Mouse (Mus musculus) intestine, embryonic 15.5 days (tissue): ENCODE measurements at regions not wholly inside any gene's neighbourhood (a gene's known extent, or its start where the extent isn't known, plus 50 kb on each side); places are given as distances from the start of the nearest gene placed in this dataset.

Experiments
- ATAC-seq: fragments of 200-750 bp; cut with Nextera tagmentation; 2 replicates; pipeline ENCODE4 v1.8.0; 2017; ENCODE audit warnings: moderate TSS enrichment, moderate library complexity
- H3K27ac ChIP-seq: fragments of 300-500 bp; sonication (generic); 2 replicates; pipeline ENCODE4 v1.5.1; 2015; ENCODE audit warnings: mild to moderate bottlenecking, inconsistent platforms
- H3K27me3 ChIP-seq: fragments of 300-500 bp; sonication (generic); replicated peaks from 2 replicates; pipeline ENCODE4 v1.6.1; 2015; ENCODE audit warnings: inconsistent platforms
- H3K36me3 ChIP-seq: fragments of 300-500 bp; sonication (generic); 2 replicates; pipeline ENCODE4 v1.6.1; 2015; ENCODE audit warnings: inconsistent platforms
- H3K4me1 ChIP-seq: fragments of 300-500 bp; sonication (generic); replicated peaks from 2 replicates; pipeline ENCODE4 v1.6.1; 2015; ENCODE audit warnings: inconsistent platforms
- H3K4me2 ChIP-seq: fragments of 300-500 bp; sonication (generic); replicated peaks from 2 replicates; pipeline ENCODE4 v1.6.1; 2015; ENCODE audit warnings: mild to moderate bottlenecking, inconsistent platforms
- H3K4me3 ChIP-seq: fragments of 300-500 bp; sonication (generic); replicated peaks from 2 replicates; pipeline ENCODE4 v1.5.1; 2015; ENCODE audit warnings: inconsistent platforms
- H3K9ac ChIP-seq: fragments of 300-500 bp; sonication (generic); 2 replicates; pipeline ENCODE4 v1.6.1; 2015; ENCODE audit warnings: inconsistent platforms
- H3K9me3 ChIP-seq: fragments of 300-500 bp; sonication (generic); 2 replicates; pipeline ENCODE4 v1.6.1; 2016; ENCODE audit warnings: inconsistent platforms
- WGBS: fragments of 180-500 bp; shearing (Covaris S2); methylation state at CpG from one replicate; pipeline ENCODE4 v1.1.7; 2015; 5-methylcytosine and 5-hydroxymethylcytosine counted together

DNA sequence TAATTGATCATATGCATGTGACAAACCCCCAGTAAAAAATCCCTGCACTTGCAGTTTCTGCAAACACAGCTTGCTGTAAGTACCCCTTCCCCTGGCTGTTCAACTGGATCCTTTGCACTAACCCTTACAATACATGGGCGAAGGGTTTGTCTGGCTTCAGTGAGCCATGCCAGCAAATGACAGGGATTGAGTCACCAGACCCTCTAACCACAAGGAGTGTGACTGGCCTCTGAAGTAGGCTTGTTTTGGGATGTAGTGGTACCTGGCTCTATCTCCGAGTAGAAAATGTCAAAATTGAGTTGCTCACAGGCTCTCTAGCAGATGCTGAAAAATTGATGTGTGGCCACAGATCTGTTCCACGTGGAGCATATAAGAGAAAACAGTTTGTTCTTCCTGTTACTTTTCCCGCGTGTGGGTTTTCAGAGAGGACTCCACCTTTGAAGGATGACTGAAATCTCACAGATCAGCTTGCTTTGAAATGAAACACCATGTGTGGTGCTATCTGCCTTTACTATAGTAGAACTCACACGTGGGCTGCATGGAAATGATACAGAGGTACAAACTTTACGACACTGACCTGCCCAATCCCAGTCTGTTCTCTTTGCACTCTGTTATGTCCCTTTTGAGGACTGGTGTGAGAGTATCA lies 228.8 kb downstream of the Abcc12 start:
- H3K27me3 ChIP-seq, result no peaks in the 10 kb centered on the region
- 77% methylated on average over 7 of the region's 7 CpGs for WGBS

DNA sequence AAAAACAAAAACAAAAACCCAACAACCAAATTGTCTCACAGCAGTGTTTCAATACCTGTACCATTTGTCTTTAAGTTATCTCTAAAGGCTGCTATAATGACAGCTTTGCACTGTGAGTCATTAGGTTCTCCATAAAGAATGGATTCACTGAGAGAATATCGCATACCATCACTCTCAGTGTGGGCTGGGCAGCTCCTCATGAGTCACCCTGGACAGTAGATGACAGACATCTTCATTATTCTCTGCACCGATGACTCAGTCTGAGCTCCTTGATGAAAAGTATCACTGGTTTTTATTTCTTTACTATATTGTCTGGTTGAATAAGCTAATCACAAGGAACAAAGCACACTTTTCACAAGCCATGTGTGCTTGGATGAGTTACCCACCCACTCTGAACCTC lies 230.4 kb downstream of the Abcc12 start:
- no peak for ATAC-seq
- Histone ChIP-seq H3K4me1 (no peaks in the 10 kb centered on the region), H3K36me3 (no peaks in the 10 kb centered on the region), H3K4me3 (no peak overlapping the region), H3K27me3 (no peaks in the 10 kb centered on the region), H3K9ac (no peak overlapping the region), H3K9me3 (no peaks in the 10 kb centered on the region), H3K4me2 (no peak overlapping the region), H3K27ac (no peak overlapping the region)
- WGBS, result 66% methylated on average over 2 of the region's 2 CpGs

More for the DNA sequence above, 228.8 kb downstream of the Abcc12 start:
- H3K4me2 ChIP-seq, result no peak overlapping the region
- no peaks in the 10 kb centered on the region for H3K4me1 ChIP-seq
- no peak overlapping the region for H3K27ac ChIP-seq
- no peaks in the 10 kb centered on the region for H3K9me3 ChIP-seq
- no peak for ATAC-seq
- no peak overlapping the region for H3K9ac ChIP-seq
- H3K36me3 ChIP-seq, result no peaks in the 10 kb centered on the region
- no peak overlapping the region for H3K4me3 ChIP-seq

DNA sequence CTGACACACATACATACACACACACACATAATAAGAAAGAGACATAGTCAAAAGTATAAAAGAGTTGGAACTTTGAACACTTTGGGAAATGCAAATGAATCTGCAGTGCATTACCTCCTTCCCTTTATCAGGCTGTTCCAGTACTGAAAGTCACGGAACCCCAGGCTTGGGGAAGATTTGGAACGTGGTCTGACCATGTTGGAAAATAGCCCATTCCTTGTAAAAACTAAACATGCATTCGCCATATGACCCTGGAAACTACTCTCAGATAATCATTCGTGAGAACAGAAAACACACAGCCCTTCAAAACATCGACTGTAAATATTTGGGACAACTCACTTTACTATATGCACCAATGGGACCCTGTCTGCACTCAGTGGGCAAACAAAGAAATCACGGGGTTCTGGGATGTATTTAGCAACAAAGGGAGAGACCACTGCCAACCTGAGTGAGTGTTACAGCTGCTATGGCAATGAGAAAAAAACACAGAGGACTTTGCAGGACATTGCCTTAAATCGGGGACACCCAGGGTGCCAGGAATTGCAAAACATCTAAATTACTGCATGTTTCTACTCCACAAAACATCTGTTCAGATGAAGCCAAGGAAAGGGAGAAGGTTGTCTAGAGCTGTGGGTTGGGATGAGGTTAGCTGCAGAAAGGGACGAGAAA lies 238.3 kb downstream of the Abcc12 start:
- WGBS, result 55% methylated on average over 8 of the region's 8 CpGs
- Histone ChIP-seq H3K27ac (no peak overlapping the region), H3K36me3 (no peaks in the 10 kb centered on the region), H3K9me3 (no peaks in the 10 kb centered on the region), H3K4me1 (no peaks in the 10 kb centered on the region), H3K27me3 (no peaks in the 10 kb centered on the region), H3K4me3 (no peak overlapping the region), H3K4me2 (no peak overlapping the region), H3K9ac (no peak overlapping the region)
- ATAC-seq, result no peak

DNA sequence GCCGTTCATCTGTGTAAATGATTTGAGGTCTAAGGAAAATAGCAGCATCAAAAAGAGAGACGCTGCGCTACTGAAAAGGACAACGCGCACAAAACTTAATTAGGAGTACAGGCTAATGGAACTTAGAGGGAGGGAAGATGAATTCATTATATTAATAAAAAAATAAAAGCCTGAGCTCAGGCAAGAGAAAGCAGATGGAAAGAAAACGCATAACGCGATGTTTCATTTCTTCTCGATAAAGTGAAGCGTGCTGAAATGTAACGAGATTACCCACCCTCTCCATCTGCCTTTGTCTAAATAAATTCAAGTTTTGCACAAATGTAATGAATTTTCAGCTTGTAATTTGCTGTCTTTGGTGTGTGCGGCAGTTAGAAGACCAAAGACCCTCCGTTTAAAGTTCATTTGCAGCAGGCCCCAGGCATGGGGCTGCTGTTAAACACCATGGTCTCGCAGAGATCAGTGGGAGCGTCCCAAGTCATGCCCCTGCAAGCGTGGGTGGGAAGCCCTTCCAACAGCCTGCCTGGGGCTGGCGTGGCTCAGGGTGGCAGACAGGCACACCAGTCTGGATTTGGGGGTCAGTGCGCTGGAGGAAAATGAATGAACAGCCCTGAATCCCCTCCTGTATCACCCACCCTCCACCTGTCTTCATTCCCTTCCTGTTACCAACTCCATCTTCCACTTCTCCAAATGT lies 241.8 kb downstream of the Abcc12 start:
- Histone ChIP-seq H3K27me3 (no peaks in the 10 kb centered on the region), H3K27ac (no peak overlapping the region), H3K4me3 (no peak overlapping the region), H3K9ac (no peak overlapping the region), H3K9me3 (no peaks in the 10 kb centered on the region), H3K36me3 (no peaks in the 10 kb centered on the region), H3K4me2 (no peak overlapping the region), H3K4me1 (no peaks in the 10 kb centered on the region)
- no peak for ATAC-seq
- 82% methylated on average over 18 of the region's 18 CpGs for WGBS

DNA sequence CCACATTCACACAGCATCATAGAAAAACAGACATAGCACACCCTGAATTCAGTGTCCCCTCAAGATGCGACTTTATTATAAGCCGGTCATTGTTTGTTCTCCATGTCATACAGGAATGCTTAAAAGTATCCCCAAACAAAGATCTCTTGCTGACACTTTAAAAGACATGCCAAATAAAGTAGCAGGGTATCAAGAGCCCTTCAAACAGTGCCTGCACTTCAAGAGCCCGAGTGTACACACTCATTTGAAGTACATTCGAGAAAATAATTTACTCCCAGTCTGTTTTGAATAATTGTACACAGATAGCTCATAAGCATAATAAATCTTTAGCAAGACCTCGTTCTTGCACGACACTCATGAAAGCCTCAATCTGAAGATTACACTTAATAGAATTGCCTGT lies 249.1 kb downstream of the Abcc12 start:
- no peaks in the 10 kb centered on the region for H3K4me1 ChIP-seq
- H3K27ac ChIP-seq, result no peak overlapping the region
- WGBS, result 55% methylated on average over 6 of the region's 6 CpGs
- no peaks in the 10 kb centered on the region for H3K36me3 ChIP-seq
- no peak overlapping the region for H3K9ac ChIP-seq
- no peak overlapping the region for H3K4me2 ChIP-seq
- H3K4me3 ChIP-seq, result no peak overlapping the region
- no peaks in the 10 kb centered on the region for H3K9me3 ChIP-seq
- no peaks in the 10 kb centered on the region for H3K27me3 ChIP-seq
- ATAC-seq, result no peak

DNA sequence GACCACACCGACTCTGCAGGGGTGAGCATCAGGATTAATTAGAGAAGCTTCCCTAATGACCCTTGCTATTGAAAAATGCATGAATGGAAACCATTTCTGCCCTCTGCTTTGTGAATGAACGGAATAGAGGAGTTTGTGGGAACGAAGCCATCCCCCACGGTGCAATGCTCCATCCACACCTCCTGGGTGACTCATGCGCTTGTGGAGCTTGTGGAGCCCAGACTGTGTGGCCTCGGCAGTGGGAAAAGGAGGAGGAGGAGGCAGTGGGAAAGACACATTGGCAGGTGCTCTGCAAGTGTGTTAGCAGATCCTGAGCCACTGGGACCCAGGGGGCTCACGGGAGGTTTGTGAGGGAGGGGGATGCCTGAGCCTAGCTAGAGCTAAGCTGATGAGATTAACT lies 251.9 kb downstream of the Abcc12 start:
- H3K27ac ChIP-seq, result no peak overlapping the region
- no peaks in the 10 kb centered on the region for H3K36me3 ChIP-seq
- H3K4me1 ChIP-seq, result no peaks in the 10 kb centered on the region
- no peak overlapping the region for H3K4me2 ChIP-seq
- H3K27me3 ChIP-seq, result no peaks in the 10 kb centered on the region
- no peak overlapping the region for H3K9ac ChIP-seq
- WGBS, result 72% methylated on average over 7 of the region's 7 CpGs
- no peak overlapping the region for H3K4me3 ChIP-seq
- no peak for ATAC-seq
- no peaks in the 10 kb centered on the region for H3K9me3 ChIP-seq

DNA sequence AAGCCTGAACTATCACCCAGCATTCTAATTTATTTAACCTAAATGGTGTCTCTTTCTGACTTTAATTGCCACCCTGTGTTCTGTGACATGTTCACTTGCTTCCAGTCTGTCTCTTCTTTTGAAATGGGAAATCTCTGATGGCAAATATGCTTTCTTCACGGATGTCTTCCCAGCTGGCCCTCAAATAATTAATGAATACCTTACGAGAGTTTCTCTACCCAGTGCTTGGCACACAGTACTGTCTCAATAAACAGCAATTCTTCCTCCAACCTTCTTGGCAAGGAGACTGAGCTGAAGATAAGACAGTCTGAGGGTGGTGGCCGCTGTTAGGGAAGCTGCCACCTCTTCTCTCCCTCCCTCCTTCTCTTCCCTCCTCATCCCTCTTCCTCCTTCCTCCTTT lies 252.5 kb downstream of the Abcc12 start:
- Histone ChIP-seq H3K4me1 (no peaks in the 10 kb centered on the region), H3K4me2 (no peak overlapping the region), H3K36me3 (no peaks in the 10 kb centered on the region), H3K27ac (no peak overlapping the region), H3K9ac (no peak overlapping the region), H3K27me3 (no peaks in the 10 kb centered on the region), H3K9me3 (no peaks in the 10 kb centered on the region), H3K4me3 (no peak overlapping the region)
- 76% methylated on average over 3 of the region's 3 CpGs for WGBS
- ATAC-seq, result no peak

DNA sequence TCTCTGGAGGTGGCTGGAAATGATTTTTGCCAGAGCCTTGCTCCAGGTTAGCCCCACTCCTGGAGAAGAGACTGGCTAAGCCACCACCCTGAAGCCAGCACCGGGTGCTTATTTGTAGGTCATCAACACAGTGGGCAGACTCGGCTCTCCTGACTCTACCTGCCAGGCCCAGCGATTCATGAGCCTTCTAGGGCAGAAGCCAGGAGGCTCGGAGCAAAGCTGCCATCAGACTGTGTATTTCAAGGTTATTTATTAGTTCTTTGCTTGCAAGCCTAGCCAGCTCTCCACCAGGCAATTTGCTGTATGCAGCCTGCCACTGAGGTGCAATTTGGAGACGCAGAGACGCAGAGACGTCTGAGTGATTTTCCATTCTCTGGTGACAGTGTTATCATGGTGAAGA lies 255.4 kb downstream of the Abcc12 start:
- Histone ChIP-seq H3K36me3 (no peaks in the 10 kb centered on the region), H3K4me1 (no peaks in the 10 kb centered on the region), H3K4me2 (no peak overlapping the region), H3K27me3 (no peaks in the 10 kb centered on the region), H3K4me3 (no peak overlapping the region), H3K9me3 (no peaks in the 10 kb centered on the region), H3K27ac (no peak overlapping the region), H3K9ac (no peak overlapping the region)
- ATAC-seq, result no peak
- WGBS, result 49% methylated on average over 7 of the region's 7 CpGs

DNA sequence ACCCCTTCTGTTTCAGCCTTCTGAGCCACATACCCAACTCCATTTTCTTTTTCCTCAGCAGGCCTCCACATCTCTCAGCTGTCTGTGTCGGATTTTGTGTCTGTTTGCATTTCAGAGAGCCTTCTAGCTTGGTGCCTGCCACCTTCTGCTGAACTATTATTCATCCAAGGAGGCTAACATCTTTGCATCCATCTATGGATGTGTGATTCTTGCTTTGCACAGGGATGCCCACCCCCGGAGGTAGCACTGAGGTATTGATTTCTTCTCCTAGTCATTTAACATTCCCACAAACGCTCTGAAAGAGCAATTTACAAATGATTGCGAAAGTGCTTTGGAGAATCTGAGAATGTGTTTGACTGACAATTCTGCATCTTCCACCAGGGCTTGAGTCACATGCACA lies 255.9 kb downstream of the Abcc12 start:
- Histone ChIP-seq H3K9me3 (no peaks in the 10 kb centered on the region), H3K9ac (no peak overlapping the region), H3K4me3 (no peak overlapping the region), H3K4me1 (no peaks in the 10 kb centered on the region), H3K4me2 (no peak overlapping the region), H3K27ac (no peak overlapping the region), H3K36me3 (no peaks in the 10 kb centered on the region), H3K27me3 (no peaks in the 10 kb centered on the region)
- 0 out of 2 replicates have a peak, but pooled peaks have one; percentile 10 for ATAC-seq
- WGBS, result 51% methylated on average over 4 of the region's 4 CpGs

DNA sequence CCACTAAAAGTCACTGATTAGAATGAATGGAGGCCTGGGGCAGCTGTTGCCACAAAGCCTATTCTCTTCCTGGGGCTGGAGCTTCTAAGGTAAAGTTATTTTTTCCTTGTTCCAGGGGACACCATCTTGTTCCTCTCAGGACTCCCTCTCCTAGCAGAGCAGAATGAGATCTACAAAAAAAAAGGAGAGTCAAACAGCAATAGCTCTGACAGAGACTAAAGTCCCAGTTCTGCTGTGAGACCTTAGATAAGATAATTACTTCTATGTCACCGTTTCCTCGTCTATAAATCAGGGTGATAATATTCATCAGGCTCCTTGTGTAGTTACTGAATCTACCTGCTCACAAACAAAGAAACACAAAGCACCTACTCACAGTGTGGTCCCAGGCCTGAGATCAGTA lies 256.7 kb downstream of the Abcc12 start:
- no peaks in the 10 kb centered on the region for H3K36me3 ChIP-seq
- H3K4me3 ChIP-seq, result no peak overlapping the region
- no peak overlapping the region; the same call in 1 of the 2 replicates for H3K27ac ChIP-seq
- ATAC-seq, result peak; percentile 70
- WGBS, result 49% methylated on average over 2 of the region's 2 CpGs
- no peak overlapping the region for H3K4me2 ChIP-seq
- H3K9ac ChIP-seq, result no peak overlapping the region
- no peaks in the 10 kb centered on the region for H3K27me3 ChIP-seq
- no peaks in the 10 kb centered on the region for H3K4me1 ChIP-seq
- no peaks in the 10 kb centered on the region for H3K9me3 ChIP-seq

DNA sequence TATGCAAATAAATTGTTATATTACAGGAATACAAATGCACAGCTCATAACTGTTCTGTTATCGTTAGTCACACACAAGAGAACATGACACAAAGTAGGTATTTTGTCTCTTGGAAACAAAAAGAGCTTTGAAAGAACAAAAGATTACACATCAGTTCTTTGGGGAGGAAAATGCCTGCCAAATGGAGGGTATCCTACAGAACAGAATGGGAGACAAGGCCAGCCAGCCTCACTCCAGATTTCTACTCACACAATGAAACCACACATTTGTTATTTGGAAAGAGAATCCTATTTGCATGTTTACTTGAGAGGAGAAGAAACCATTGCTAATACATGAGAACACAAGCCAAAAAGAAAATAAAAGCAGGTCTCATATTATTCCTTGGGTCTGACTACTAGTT lies 258.0 kb downstream of the Abcc12 start:
- no peak for ATAC-seq
- Histone ChIP-seq H3K9me3 (no peaks in the 10 kb centered on the region), H3K27me3 (no peaks in the 10 kb centered on the region), H3K4me3 (no peak overlapping the region), H3K9ac (no peak overlapping the region), H3K4me1 (no peaks in the 10 kb centered on the region), H3K4me2 (no peak overlapping the region), H3K27ac (no peak overlapping the region), H3K36me3 (no peaks in the 10 kb centered on the region)
- WGBS, result 92% methylated on average over 1 of the region's 1 CpGs

DNA sequence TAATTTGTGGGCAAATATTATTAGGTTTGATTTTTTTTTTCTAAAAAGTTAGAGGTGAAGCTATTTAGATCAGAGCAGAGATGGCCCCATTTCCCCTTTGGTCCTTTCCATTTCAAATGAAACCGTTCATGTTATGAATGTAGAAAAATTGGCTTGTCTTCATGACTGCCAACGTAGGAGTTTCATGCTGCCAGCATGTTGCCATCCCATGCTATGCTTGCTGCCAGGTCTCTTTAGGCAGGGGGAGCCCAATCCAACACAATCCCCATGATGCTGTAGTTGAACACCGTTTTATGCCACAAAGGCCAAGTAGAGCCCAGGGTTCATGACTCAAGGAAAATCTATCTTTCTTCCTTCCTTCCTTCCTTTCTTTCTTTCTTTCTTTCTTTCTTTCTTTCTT lies 259.5 kb downstream of the Abcc12 start:
- H3K27me3 ChIP-seq, result no peaks in the 10 kb centered on the region
- no peaks in the 10 kb centered on the region for H3K4me1 ChIP-seq
- no peaks in the 10 kb centered on the region for H3K36me3 ChIP-seq
- H3K9me3 ChIP-seq, result no peaks in the 10 kb centered on the region
- WGBS, result 82% methylated on average over 3 of the region's 3 CpGs
- H3K4me2 ChIP-seq, result no peak overlapping the region
- H3K27ac ChIP-seq, result no peak overlapping the region
- H3K4me3 ChIP-seq, result no peak overlapping the region
- H3K9ac ChIP-seq, result no peak overlapping the region
- no peak for ATAC-seq

DNA sequence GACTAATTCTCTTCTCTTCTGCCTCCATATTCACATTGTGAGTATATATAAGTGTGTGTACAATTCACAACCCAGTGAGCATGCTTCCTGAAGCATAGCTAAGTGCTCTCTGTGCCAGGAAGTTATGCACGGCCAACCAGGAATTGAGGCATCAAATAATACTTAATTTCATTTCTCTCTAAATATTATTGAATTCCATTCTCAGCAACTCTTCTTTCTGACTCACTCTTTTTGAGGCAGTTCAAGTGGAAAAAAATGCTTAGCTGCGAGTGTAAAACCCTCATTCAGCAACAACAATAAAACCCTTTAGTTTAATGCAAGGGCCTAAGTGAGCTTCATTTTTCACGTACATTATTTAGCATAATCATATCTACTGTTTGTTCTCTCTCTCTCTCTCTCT lies 262.0 kb downstream of the Abcc12 start:
- no peaks in the 10 kb centered on the region for H3K27me3 ChIP-seq
- H3K9me3 ChIP-seq, result no peaks in the 10 kb centered on the region
- no peaks in the 10 kb centered on the region for H3K4me1 ChIP-seq
- no peak overlapping the region for H3K4me2 ChIP-seq
- 53% methylated on average over 3 of the region's 3 CpGs for WGBS
- no peak overlapping the region for H3K27ac ChIP-seq
- no peak overlapping the region for H3K9ac ChIP-seq
- no peak overlapping the region for H3K4me3 ChIP-seq
- H3K36me3 ChIP-seq, result no peaks in the 10 kb centered on the region
- ATAC-seq, result no peak
